Mouse (Mus musculus): ENCODE results near the gene Myod1. TPM values are rescaled to one million over a fixed set of nuclear protein-coding genes. Genes with fewer than 3 reads are reported as not detected.

The Myod1 gene
- total RNA-seq, 2 experiments from 2014 or later: not detected

DNA sequence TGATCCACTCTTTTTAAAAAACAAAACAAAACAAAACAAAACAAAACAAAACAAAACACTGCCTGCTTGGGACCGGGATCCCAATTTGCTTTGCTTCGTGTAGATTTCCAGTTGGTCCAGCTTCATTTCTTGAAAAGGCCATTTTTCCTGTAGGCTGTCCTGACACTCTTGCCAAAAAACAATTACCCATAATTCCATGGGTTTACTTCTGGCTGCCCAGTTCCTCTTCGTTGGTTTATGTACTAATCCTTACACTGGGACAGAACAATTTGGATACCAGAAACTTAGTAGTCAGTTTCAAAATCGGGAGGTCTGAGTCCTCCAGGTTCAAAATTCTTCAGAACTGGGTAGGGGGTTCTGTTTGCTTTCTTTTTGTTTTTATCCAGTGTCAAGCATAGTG, 14.0 kb downstream of the Myod1 start:
- no peak for DNase-seq
- intact Hi-C loops (cut with DNase I): loop anchor here (10.0 kb wide), 1 partner anchor 145 kb away; no protein-coding TSS in a partner anchor

DNA sequence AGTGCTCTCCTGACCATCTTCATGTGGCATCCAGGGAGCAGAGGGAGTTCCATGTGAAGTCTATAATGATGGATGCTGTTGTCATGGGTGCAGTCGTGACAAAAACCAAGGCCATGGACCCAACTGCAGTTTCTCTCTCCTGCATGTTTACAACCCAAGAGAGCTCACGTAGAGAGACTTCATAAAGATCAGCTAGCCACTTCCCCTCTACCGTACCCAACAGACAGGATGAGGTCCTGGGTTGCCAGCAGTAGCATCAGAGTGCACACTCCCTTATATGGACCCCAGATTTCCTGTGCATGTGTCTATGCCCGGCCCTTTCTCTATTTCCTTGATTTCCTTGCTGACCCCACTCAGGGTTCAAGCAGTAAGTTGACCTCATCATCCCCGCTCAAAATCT, 15.4 kb downstream of the Myod1 start:
- DNase-seq: no peak
- intact Hi-C loops (cut with DNase I): loop anchor here (2.0 to 10.0 kb wide), 2 partner anchors 143 to 215 kb away; no protein-coding TSS in a partner anchor

DNA sequence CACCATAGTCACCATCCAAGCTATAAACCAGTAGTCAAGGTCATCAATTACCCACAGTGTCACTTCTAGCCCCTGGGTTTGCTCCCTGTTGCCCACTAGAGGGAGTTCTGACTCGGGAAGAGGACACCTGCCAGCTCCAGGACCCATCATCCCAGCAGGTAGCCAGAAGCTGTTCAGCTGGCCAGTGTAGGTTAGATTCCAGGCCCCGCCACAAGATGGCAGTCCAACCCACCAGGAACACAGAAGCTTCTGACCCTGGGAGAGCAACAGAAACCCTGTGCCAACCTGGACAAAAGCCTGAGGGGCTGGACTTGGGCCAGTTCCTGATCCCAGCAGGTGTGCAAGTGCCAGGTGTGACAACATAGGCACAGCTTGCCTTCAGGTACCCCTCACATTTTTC, 16.8 kb downstream of the Myod1 start:
- intact Hi-C loops (cut with DNase I): loop anchor here (2.0 to 10.0 kb wide), 2 partner anchors 142 to 214 kb away; no protein-coding TSS in a partner anchor
- DNase-seq: peak; percentile 94

DNA sequence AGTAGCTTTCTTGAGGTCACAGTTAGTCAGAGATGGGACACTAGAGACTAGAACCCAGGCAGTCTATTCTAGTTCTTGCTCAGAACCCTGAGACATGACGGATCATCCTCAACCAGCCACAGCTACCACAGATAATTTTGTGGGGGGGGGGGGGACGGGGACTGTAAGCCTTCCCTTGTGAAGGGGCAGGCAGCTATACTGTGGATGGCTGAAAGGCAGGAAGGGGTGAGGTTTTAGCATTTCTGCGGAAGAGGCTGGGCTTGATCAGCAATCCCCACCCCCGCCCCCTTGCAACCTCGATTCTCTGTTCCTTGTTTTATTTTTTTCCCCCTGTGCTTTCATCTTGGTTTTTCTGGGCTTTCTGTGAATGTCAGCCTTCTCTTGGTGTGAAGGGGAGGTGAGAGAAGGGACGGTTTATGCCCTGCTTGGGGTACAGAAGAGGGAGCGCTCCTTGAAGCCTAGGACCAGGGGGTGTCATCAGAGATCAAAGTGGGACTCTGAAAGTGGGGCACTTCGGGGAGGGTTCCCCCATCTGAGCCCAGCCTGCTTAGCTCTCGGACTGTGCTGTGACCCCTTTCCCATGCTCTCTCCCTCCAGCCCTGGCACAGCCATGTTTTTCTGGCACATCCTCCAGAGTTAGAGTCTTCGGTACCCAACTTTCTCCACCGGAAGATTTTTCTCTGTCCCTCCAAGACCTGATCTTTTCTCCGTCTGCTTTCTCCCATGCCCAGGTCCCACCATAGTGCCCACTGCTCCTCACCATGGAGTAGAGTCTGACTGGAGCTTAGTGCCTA, 17.6 kb downstream of the Myod1 start:
- intact Hi-C loops (cut with DNase I): loop anchor here (2.0 to 10.0 kb wide), 2 partner anchors 141 to 213 kb away; no protein-coding TSS in a partner anchor

DNA sequence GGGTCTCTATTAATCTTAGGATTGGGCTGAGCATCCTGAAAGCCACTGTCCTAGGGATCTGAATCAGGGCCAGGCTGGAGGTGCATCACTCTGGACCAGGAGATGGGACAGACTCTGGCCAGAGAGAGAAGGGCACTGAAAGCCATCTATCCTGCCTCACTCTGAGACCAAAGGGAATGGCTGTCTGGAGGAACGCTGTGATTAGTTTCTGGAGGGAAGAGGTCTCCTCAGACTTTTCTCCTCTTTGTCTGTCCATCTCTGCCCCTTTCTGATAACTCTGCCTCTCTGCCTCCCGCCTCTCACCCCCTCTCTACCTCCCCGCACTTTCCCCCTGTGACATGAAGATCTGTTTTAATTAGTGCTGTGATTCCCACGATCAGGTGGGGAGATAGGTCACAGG, 18.7 kb downstream of the Myod1 start:
- intact Hi-C loops (cut with DNase I): loop anchor here (10.0 kb wide), 1 partner anchor 140 kb away; no protein-coding TSS in a partner anchor
- no peak for DNase-seq

More for the DNA sequence above, 17.6 kb downstream of the Myod1 start:
- DNase-seq: no peak

DNA sequence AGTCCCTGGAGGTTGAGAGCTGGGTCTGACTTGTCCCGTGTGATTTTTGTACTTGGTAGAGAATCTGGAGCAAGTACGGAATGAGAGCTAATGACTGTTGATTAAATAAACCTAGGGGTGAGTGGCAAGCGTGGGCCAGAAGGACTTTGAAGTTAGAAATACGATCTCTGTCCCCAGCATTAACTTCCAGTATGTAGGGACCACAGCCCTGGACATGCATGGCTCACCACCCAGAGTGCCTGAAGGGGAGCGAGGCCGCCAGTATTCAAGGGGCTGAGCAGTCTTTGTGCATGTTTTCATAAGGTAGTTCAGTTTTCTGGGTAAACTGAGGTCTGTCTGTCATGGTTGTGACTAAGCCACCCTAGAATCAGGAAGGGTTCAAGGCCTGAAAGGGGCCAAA, 19.3 kb downstream of the Myod1 start:
- DNase-seq: no peak
- intact Hi-C loops (cut with DNase I): loop anchor here (10.0 kb wide), 1 partner anchor 139 kb away; no protein-coding TSS in a partner anchor

DNA sequence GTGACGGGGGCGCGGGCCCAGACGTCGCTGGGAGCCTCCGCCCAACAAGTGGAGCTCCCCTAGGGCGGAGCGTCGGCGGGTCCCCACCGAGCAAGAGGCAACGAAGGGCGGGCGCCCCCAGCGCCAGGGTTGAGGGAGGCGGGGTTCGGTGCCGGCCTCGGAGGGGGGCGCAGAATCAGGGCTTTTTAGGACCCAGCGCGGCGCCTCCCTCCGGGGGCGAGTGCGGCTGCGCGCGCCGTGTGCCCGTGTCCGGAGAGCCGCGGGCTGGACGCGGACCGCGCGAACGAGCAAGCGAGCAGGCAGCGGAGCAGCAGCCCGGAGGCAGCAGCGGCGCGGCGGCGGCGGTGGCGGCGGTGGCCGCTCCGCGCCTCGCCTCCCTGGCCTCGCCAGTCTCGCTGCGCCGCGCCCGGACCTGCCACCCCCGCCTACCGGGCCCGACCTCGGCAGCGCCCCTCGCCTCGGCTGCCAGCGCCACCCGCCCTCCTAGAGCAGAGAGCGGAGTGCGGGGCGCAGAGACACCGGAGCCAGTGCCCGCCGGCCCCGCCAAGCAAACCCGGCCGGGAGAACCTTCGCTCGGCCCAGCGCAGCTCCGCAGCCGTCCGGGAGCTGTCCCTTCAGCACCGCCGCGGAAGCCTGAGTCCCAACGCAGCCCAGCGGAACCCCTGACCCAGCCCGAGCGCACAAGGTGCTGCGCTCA, 20.1 kb downstream of the Myod1 start, which contains the start of gene Kcnc1:
Gene Kcnc1, plus strand, starts transcription at position 267 of the 697 bp plus-strand sequence.
- peak; percentile 85 for DNase-seq
- intact Hi-C loops (cut with DNase I): loop anchor here (10.0 kb wide), 1 partner anchor 138 kb away; no protein-coding TSS in a partner anchor

DNA sequence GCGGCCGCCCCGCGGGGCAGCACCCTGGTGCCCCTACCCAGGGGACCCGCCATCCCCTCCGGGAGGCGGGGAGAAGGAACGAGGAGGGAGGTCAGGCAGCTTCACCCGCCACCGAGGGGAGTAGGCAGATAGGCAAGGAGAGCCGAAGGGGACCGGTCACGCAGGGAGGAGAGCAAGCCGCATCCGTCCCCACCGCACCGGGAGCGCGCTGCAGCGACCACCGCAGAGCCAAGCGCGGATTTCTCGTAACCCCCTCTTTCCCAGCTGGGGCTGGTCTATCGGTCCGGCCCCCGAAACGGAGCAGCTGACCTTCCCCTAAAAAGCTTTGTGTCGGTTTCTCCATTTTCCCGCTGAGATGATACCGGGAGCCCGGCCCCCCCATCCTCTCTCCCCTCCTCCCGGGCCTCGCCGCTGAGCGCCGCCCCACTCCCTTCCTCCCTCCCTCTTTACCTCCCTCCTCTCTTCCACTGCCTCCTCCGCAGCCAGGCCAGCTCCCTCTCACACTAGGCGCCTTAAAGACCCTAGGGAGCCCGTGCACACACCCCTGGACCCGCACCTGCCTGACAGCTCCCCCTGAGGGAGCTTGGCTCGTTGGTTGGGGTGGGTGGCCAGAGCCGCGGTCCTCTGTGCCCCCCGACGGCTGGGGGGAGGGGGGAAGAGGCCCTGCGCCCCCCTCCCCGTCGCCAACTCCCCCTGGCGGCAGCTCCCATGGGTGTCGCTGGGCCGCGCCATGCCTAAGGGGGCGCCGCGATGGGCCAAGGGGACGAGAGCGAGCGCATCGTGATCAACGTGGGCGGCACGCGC, 20.9 kb downstream of the Myod1 start:
- intact Hi-C loops (cut with DNase I): loop anchor here (10.0 kb wide), 1 partner anchor 138 kb away; no protein-coding TSS in a partner anchor
- DNase-seq: peak; percentile 43

DNA sequence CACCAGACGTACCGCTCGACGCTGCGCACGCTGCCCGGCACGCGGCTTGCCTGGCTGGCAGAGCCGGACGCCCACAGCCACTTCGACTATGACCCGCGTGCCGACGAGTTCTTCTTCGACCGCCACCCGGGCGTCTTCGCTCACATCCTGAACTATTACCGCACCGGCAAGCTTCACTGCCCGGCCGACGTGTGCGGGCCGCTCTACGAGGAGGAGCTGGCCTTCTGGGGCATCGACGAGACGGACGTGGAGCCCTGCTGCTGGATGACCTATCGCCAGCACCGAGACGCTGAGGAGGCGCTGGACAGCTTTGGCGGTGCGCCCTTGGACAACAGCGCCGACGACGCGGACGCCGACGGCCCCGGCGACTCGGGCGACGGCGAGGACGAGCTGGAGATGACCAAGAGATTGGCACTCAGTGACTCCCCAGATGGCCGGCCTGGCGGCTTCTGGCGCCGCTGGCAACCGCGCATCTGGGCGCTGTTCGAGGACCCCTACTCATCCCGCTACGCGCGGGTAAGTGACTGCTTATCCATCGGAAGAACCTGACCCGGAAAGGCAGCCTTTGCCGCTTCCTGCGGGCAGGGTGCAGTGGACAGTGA, 21.6 kb downstream of the Myod1 start:
- intact Hi-C loops (cut with DNase I): loop anchor here (10.0 kb wide), 1 partner anchor 137 kb away; no protein-coding TSS in a partner anchor
- peak; percentile 48 for DNase-seq

DNA sequence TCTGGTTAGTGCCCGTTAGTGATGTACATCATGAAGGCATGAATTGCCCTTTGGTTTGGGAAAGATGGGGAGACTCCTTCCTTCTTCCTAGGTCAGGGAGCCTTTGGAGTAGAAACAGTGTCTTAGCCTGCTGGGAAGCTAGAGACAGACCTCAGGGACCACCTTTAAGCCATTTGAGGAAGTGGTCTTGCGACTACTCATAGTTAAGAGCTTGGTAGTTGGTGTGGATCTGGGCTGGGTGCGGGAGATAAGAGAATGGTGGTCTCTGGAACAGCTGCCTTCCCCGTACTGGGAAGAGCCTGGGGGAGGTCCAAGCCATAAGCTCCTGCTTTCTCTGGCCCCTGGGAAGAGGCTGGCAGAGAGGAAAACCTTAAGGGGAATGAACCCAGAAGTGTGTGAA, 22.3 kb downstream of the Myod1 start:
- no peak for DNase-seq
- intact Hi-C loops (cut with DNase I): loop anchor here (10.0 kb wide), 1 partner anchor 136 kb away; no protein-coding TSS in a partner anchor

DNA sequence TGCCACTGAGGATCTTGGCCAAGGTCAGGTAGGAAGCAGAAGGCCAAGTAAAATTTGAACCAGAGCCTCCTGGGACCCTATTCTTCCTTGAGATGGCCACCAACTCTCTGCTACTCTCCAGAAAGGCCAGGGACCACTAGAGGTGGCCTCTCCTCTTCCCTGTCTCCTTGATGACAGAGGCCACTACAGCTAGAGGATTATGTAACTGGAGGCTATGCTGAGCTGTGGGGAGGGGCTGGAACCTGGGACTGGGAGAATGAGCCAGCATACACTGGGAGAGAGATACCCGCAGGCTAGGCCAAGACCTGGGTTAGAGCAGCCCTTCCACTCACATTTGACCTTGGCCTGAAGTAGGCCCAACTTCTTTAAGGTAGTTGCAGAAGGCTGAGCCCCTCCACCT, 23.4 kb downstream of the Myod1 start:
- intact Hi-C loops (cut with DNase I): loop anchor here (10.0 kb wide), 1 partner anchor 135 kb away; no protein-coding TSS in a partner anchor
- DNase-seq: no peak

DNA sequence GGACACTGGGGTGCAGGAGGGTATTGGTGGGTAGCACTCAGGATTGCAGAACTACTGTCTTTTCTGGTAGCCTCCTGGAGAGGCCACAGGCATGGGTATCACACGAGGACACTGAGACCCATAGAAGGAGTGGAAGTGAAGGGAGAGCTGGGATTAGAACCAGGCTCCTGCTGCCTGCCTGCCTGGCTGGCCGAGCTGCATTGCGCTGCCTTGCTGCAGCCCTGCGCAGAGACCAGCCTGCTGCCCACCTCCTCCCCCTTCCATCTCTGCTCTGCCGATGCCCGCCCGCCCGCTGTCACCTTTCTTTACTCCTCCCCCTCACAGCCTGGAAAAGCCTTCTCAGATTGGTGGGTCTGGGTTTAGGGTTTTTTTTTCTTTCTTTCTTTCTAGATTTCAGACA, 24.1 kb downstream of the Myod1 start:
- DNase-seq: peak; percentile 43
- intact Hi-C loops (cut with DNase I): no loop called here

DNA sequence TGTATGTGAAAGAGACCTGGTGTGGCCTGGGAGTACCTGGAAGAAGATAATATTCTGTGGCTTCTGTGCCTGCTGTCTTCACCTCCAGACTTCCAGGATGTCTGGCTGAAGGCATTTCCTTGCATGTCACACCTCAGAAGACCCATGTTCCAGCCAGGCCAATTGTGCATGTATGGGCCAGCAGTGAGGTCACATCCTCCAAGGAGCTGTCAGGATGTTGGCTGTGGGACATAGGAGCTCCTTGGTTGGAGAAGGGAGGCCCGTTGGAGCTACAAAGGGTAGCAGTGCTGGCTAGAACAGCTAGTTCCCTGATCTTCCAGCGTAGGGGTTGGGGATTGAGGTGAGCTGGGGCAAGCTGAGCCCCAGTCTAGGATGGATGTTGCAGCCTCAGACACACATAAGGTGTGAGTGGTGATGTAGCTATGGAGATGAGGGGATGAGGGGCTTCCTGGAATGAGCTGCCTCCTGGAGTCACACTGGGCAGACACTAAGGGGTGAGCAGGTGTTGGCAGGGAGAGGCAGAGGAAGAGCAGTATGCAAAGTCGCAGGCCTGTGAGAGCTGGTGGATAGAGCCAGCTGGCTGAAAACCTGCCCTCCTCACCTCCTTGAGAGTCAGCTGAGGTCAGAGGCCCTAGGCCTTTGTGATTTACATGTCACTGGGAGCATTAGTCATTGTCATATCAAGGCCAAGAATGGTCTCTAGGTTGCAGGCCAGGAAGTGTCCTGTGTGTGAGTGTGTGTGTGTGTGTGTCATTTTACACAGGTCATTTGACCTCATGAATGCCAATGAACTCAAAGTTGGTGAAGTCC, 25.3 kb downstream of the Myod1 start:
- intact Hi-C loops (cut with DNase I): no loop called here
- DNase-seq: no peak

DNA sequence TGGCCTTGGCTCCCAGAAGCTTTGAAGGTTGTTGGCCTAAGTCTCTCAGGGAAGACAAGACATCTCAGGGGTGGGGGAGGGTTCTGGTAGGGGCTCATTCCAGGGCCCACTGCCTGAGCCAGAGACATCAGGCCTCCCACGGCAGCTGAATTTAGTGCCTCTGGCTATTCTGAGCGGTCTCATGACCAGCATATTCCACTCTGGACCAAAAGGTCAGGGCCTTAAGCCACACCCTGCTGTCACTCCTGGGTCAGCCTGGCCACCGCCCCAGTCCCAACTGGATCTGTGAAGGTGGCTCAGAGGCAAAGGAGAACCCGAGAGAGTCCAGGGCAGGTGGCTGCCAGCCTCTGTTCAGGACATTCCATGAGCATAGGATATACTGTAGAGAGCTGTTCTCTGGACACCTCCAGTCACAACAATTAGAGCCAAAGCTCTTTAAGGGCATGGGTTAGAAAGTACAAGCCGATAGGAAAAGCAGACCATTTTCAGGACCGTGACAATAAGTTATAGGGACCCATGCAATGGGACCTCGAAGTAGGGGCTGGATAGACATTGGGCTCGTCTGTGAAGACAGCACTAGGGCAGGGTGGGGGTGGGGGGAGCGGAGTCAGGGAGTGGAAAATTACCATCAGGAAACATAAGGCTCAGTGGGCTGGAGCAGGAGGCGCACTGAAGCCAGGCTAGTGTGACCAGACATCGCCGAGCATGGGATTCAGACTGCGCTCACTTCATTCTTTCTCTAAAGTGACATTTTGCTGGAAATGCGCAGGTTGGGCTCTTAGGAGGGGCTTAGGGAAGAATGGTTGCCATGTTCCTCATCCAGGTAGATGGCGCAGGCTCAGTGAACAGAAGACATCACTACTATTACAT, 27.6 kb downstream of the Myod1 start:
- no peak for DNase-seq
- intact Hi-C loops (cut with DNase I): no loop called here

DNA sequence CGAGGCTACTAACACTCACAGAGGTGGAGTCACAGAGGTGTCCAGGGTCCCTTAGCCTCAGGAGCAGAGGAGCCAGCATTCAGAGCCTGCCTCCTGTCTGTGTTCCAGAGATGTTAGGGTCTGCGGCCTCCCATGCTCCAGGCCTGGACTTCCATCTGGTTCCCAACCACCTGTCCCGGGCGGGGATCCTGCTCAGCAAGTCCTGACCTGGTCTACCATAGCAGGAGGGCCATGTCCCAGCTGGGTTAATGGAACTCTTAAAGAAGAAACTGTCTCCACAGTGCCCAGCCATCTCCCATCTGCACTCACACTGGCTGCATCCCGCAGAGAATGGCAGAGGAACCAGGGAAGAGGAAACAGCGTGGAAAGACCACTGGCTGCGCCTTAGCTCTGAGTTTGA, 28.5 kb downstream of the Myod1 start:
- no peak for DNase-seq
- intact Hi-C loops (cut with DNase I): no loop called here

DNA sequence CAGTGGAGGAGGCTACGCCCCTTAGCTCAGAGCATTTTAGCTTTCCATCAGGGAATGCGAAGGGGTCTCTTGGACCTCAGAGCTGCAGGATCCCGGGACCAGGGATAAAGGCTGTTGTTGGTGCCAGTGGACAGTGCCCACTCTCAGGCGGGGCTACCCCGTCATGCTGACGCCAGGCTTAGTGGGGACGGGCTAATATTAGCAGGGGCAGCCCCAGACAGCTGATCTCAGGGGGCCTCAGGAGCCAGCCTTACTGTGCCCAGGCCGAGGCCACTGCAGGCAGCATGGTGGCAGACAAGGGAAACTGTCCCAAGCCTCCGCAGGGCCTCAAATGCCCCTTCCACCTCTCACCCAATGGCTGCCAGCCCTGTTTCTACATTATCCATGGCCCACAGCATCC, 32.3 kb downstream of the Myod1 start:
- intact Hi-C loops (cut with DNase I): no loop called here
- DNase-seq: no peak

DNA sequence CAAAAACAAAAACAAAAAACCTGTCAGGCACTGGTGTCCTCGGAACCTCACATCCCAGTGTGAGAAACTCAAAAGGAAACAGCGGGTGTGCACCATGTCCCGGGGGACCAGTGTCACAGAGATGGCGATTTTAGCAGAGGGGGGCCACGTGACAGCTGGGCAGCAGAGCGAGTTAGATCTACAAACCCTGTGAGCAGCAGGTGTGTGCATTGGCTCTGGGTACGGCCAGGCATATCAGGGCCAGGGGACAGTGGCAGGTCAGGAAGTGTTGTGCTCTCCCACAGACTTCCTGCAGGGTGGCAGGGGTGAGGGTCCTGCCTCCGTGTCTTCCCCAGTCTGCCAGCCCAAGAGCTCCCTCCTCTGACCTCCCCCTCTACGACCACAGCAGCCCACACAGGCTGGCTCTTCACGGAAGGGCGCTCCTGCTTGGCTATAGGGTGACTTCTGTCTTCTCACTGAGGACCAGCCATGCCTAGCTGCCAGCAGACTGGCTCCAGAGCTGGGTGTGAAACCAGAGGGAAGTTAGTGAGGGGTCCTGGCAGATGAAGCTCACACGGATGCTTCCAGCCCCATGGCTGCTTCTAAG, 33.0 kb downstream of the Myod1 start:
- intact Hi-C loops (cut with DNase I): no loop called here
- DNase-seq: no peak

DNA sequence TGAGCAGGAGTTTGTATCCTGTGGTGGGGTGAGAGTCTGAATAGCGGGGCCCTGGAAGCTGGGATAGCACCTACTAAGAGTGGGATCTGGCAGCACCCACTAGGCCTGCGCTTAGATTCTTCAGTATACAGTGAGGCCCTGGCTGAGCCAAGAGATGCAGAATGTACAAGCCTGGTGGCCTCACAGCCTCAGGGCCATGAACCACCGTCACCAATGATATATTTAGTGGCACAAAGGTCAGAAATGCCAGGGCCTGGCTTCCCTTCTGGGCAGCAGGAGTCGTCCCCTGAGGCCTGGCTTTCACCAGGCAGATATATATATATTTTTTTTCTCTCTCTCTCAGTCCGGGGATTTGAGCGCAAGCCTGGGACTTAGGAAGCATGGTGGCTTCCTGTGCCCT, 34.5 kb downstream of the Myod1 start:
- no peak for DNase-seq
- intact Hi-C loops (cut with DNase I): no loop called here

Data from left cerebral cortex, postnatal 4 days (tissue).